Mouse (Mus musculus): ENCODE data around the gene Itpr2. TPM values are rescaled to one million over a fixed set of nuclear protein-coding genes. Genes with fewer than 3 reads are reported as not detected.

Itpr2 gene
- total RNA-seq, 2 experiments from 2014 or later = 38.6 to 45.5 TPM

DNA sequence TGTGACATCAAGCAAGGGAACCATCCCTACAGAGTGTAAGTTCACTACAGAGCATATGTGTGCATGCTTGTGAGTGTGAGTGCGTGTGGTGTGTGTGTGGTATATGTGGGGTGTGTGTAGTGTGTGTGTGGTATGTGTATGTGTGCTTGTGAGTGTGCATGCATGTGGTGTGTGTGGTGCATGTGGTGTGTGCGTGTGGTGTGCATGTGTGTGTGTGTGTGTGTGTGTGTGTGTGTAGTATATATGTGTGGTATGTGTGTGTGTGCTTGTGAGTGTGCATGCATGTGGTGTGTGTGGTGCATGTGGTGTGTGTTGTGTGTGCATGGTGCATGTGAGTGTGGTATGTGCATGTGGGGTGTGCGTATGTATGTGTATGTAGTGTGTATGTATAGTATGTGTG lies 289.7 kb downstream of the Itpr2 start:
- DNase-seq = no peak

DNA sequence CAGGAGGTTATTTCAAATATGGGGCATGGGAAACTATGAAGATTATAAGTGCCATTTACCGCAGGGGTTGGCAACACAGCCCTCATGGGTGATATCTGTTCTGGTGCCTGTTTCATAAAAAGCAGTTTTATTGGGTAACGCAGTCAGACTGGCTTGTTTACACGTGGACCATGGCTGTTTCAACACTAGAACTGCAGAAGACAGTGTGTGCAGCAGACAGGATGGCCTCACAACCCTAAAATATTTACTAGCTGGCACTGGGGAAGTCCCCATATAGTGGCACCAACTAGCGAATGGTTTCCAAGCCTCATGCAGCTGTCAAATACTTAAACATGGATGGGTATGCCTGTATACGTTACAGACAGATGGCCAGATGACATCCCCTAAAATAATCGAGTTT lies 290.8 kb downstream of the Itpr2 start:
- no peak for DNase-seq

- peak; percentile 39 for DNase-seq
Observed at GRCm38 (mm10) chr6:146208983-146209382, 293.0 kb downstream of the Itpr2 start.

GRCm38 (mm10) chr6:146207204-146207959 lies 294.6 kb downstream of the Itpr2 start:
- peak; percentile 46 for DNase-seq

DNA sequence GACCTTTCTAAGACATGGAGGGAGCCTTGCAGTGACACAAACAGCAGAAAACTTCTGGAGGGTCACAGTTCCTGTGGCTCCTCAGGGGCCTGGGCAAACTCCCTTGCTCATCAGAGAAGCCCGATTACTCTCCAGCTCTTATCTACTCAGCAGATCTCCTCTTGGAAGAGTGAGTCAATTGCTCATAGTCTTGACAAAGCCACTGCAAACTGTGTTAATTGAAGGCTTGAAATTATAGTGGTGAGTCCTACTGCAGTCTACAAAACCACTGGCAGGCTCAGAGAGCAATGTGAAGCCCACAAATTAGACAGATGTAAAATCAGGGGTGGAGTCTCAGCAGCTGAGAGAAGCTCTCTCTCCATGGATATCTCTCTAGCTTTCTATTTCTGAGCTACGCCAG lies 296.9 kb downstream of the Itpr2 start:
- DNase-seq = no peak

GRCm38 (mm10) chr6:146204470-146204869 lies 297.6 kb downstream of the Itpr2 start:
- no peak for DNase-seq

DNA sequence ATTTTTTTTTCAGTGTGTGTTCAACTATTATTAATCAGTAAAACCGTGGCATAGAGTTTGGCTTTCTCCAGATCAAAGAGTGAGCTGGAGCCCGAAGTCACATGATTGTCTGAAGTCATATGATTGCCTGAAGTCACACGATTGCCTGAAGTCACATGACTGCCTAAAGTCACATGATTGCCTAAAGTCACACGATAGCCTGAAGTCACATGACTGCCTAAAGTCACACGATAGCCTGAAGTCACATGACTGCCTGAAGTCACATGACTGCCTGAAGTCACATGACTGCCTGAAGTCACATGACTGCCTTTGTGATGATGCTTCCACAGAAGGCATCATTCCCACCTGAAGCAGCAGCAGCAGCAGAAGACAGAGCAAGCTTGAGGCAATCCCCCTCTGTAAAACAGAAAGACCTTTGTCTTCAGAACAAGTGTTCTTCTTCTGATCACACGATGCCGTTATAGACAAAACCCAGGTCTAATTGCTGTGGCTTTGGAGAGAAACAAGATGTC lies 304.1 kb downstream of the Itpr2 start:
- no peak for DNase-seq

DNA sequence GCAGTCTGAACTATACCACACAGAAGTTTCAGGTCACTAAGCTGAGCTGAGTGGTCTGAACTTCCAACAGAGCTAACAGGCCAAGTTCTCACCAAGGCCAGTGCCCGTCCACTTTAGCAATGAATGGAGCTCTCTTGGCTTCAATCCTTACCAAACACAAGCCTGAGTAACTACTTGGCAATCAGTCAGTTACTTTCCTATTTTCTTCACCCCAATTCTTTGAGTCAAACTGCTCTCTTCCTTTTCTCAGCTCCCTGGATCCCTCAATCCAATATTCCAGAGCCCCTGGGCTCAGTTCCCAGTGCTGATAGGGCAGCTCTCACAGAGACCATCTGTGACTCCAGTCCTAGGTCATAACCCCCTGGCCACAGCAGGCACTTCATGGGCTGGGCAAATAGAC lies 305.3 kb downstream of the Itpr2 start:
- no peak for DNase-seq

- no peak for DNase-seq
Observed at GRCm38 (mm10) chr6:146195854-146196457, 306.1 kb downstream of the Itpr2 start.

GRCm38 (mm10) chr6:146191931-146192330 lies 310.1 kb downstream of the Itpr2 start:
- DNase-seq = no peak

DNA sequence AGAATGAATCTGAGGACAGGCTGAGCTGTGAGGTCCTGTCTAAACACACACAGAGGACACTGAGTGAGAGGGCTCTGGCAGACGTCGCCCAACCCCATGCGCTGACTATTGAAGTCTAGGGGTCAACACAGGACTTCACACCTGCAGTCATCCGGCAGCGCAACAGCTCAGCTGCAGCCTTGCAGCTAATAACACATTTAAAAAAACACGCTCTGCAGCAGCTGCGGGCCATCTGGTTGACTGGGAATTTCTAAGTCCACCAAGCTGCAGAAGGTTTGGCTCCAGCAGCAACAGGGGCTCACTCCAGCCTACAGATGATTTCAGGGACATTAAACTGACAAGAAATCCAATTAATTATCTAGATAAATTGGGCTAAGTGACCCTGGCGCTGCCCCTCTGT lies 312.0 kb downstream of the Itpr2 start:
- no peak for DNase-seq

DNA sequence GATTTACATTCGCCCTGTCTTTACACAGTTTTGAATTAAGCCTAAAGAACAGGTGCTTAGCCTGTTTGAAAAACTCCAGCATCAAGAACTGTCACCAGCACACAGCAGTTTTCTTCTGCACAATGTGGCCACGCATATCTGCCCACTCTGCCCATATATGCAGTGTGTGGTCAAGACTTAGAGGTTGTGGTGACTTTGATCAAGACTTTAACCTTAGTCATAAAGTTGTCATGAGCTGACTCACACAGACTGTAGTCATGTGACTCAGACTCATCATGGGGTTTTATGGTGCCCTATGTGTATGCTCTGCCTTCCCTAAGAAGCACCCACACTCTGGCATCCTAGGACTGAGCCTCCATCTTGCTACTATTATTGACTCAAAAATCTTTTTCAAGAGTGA lies 316.5 kb downstream of the Itpr2 start:
- no peak for DNase-seq

GRCm38 (mm10) chr6:146184771-146185170 lies 317.3 kb downstream of the Itpr2 start:
- DNase-seq = no peak

GRCm38 (mm10) chr6:146174644-146175250 lies 327.3 kb downstream of the Itpr2 start:
- no peak for DNase-seq

DNA sequence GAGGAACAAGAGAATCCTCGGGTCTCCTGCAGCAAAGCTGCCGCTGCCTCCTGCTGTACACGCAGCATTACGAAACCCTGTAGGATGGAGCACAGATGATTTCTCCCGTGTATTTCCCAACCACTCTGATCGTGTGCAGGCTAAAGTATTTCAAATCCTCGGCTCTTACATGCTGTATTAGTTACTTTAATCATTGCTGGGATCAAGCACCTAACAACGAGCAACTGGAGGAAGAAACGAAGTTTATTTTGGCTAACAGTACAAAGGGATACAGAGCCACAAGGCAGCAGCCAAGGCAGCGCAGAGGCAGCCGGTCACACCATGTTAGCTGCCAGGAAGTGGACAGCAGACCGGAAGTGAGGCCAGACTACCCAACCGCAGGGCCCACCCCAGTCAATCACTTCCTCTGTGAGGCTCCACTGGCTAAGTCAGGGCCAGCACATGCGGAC lies 331.4 kb downstream of the Itpr2 start:
- DNase-seq = peak; percentile 46

DNA sequence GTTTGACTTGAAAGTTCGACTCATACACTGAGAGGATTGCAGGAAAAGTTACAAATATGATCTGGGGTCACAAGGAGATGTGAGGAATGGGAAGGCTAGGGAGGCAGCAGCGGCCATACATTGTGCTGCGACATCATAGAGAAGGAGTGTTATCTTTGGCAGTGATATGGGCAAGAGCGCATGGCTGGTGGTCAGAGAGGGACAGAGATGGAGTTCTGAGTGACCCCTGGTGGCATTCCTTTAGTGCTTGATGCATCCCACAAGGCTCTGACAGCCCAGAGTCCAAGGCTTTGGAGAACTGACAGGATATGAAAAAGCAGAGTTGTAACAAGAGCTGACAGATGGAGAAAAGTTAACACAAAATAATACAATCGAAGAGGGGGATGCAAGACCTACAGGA lies 334.8 kb downstream of the Itpr2 start:
- DNase-seq = no peak

- DNase-seq = peak; percentile 43
Observed at GRCm38 (mm10) chr6:146159641-146160040, 342.4 kb downstream of the Itpr2 start.

- DNase-seq = no peak
Observed at GRCm38 (mm10) chr6:146158717-146159116, 343.3 kb downstream of the Itpr2 start.

DNA sequence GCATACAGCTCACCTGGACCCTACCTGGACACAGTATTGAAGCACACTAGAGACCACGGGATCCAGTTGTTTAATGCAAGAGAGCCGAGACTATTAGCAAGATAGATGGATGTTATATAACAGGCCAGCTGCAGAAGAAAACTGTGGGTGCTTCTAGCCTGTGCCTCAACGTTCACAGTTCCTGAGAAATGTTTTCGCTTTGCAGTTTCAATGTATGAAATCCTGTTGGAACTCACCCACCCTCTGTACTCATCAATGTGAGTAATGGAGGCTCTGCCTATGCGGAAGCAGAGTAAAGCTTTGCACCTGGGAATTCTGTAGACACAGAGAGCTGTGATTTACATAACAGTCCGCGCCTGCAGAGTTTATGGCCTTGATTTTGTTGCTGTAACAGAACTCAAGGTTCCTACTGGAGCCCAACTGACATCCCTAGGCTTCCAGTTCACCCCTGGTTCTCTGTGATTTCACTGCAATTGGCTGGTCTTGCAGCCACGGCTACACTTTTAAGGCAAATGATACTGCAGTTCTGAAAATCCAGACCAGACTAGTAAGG lies 344.0 kb downstream of the Itpr2 start:
- no peak for DNase-seq

DNA sequence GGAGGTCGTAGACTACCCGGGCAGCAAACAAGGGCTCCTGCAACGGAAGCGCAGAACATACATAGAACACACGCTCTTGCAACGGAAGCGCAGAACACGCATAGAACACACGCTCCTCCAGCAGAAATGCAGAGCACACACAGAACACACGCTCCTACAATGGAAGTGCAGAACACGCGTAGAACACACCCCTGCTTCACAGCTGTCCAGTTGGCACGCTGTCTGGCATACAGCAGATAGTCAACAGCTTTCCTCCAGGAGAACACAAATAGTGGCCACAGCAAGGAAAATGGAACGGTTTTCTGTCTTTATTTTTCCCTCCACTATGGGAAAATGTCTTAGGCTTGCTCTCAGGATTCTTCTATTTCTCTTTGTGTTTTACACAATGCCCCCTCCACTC lies 344.9 kb downstream of the Itpr2 start:
- DNase-seq = no peak

- no peak for DNase-seq
Observed at GRCm38 (mm10) chr6:146156536-146156935, 345.5 kb downstream of the Itpr2 start.

- DNase-seq = no peak
Observed at GRCm38 (mm10) chr6:146155156-146155734, 346.8 kb downstream of the Itpr2 start.

DNA sequence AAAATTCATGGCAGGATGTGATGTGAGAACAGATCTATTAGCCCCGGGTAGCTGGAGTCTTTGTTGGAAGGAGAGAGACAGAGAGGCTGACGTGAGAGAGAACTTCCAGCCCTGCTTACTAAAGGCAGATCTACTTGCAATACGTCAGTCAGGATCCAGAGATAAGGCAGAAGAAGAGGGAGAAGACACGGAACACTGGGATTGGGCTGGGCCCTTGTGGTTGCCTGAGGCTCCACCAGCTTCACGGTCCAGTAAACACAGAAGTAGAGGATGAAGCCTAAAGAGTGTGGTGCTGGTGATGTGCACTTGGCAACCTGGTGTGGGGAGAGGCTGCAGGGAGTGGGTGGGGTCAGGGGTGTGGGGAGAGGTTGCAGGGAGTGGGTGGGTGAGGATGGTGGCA lies 349.2 kb downstream of the Itpr2 start:
- no peak for DNase-seq
